Mouse (Mus musculus) monocyte, adult 5-6 weeks (primary cell): ENCODE results near the gene Mkks. TPM values are rescaled to one million over a fixed set of nuclear protein-coding genes. Genes with fewer than 3 reads are reported as not detected.

ENCODE experiments used
- ATAC-seq: fragments of 153-309, 156-312 bp; replicated peaks from 2 replicates; pipeline ENCODE4 v1.8.0; 2017; ENCODE audit warnings: mild to moderate bottlenecking; ENCODE audit not compliant: low TSS enrichment, insufficient number of reproducible peaks, severe bottlenecking, poor library complexity, low FRiP score
- total RNA-seq: library from RNA; stranded (forward); fragments of 200-1000, 200-491, 200-594 nt; gene quantifications from 3 replicates; pipeline ENCODE4 v1.2.3, GENCODE M21; 2017

Gene Mkks
- total RNA-seq, 1 experiment from 2014 or later: 7.8 TPM

GRCm38 (mm10) chr2:136854543-136855388, 36.4 kb downstream of the Mkks start:
- no peak for ATAC-seq

- no peak for ATAC-seq
Observed at GRCm38 (mm10) chr2:136850366-136850765, 40.8 kb downstream of the Mkks start.

GRCm38 (mm10) chr2:136837994-136838393, 53.2 kb downstream of the Mkks start:
- no peak for ATAC-seq

DNA sequence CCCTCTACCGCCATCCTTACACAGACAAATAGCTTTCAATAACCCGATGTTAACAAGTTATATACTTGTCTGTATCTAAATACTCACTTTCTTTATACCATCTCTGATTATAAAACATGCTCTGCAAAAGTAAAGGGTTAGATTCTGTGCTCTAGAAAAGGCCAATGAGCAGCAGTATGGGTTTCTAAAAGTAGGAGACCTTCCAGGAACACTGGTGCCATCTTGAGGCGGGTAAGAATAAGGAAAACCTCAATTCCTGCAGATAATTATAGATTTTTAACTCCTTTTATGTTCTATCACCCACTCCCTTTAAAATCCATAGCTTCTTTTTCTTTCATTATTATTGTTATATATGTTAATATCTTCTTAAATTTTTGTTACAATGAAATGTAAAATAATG, 55.3 kb downstream of the Mkks start:
- ATAC-seq: no peak

DNA sequence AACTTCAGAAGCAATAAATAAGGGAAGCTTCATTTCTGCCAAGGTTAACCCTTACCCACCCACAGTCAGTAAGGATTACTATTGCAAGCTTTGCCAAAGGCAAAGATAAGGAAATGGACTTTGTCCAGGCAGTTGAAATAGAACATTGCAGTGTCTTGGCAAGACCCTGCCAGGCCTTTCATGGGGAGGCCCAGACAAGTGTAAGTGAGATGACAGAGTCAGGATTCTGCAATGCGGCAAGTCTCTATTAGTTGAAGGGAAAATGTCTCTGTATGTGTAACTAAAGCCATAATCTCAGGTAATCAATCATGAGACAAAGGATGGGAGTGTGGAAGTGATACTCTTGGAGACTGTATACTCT, 56.5 kb downstream of the Mkks start:
- no peak for ATAC-seq

- ATAC-seq: no peak
Observed at GRCm38 (mm10) chr2:136833976-136834714, 57.0 kb downstream of the Mkks start.

GRCm38 (mm10) chr2:136832936-136833335, 58.3 kb downstream of the Mkks start:
- ATAC-seq: no peak

DNA sequence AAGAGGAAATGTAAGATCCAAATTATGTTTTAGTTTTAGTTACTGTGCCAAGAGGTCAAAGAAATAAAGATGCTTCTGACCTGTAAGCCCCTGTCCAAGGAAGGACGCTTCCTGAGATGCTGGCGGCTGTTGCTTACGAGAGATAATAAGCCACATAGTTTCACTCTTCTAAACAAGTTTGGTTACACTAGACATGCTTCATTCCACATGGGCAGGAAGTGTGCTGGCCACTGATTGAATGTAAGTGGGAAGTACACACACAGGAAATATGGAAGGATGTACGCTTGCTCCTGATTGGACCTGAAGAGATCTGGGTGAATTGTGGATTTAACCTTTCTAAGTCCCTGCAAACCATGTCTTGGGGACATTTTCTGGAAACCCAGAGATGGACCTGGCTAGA, 63.6 kb downstream of the Mkks start:
- no peak for ATAC-seq

Other genes starting within 250 kb of the Mkks start
- not detected in 3 replicates for gene Snap25, start 177.9 kb downstream of the Mkks start, total RNA-seq
- 13.4 to 63.0 TPM in 2 of 3 replicates, not detected in the other for gene AL731706.2, start 5.7 kb downstream of the Mkks start, total RNA-seq
- gene Slx4ip, start 171 bp downstream of the Mkks start, total RNA-seq: 1.5 to 5.4 TPM (median 4.8 TPM) in 3 replicates
- gene AL731706.1, start within 50 bp of the Mkks start, total RNA-seq: 0.75 to 13.1 TPM (median 5.0 TPM) in 3 replicates
- gene Jag1, start 225.3 kb upstream of the Mkks start, total RNA-seq: 7.4 to 10.4 TPM (median 8.6 TPM) in 3 replicates